Mouse (Mus musculus): Measurements from ENCODE around the gene Tmem114. TPM values are rescaled to one million over a fixed set of nuclear protein-coding genes. Genes with fewer than 3 reads are reported as not detected.
A peak's percentile ranks its signal among the peaks of the same experiment; 100 is the strongest.

Tmem114 gene
- polyA plus RNA-seq, 1 experiment from 2014 or later: not detected

- Histone ChIP-seq H3K27ac (ENCODE audit: low read depth) (no peak overlapping the region), H3K4me1 (ENCODE audit: insufficient read depth) (no peaks in the 10 kb centered on the region), H3K9me3 (ENCODE audit: low read depth, low read length) (no peaks in the 10 kb centered on the region), H3K36me3 (ENCODE audit: insufficient read depth) (no peaks in the 10 kb centered on the region), H3K27me3 (ENCODE audit: insufficient read depth, low read length) (no peaks in the 10 kb centered on the region), H3K4me3 (ENCODE audit: low read depth, low read length) (no peak overlapping the region), H3K9ac (no peak overlapping the region), H3K4me2 (no peak overlapping the region)
- ATAC-seq (ENCODE audit: insufficient read depth) (peak; percentile 69; the same call in 1 of the 2 replicates), DNase-seq (peak; percentile 89)
- peak; percentile 81 for TF ChIP-seq CTCF (IDR thresholded peaks at IDR 0.05; ENCODE audit: low read depth)
- 11% methylated on average over 7 of the region's 7 CpGs for WGBS
Measured at GRCm38 (mm10) chr16:8412213-8412612, 12.7 kb downstream of the Tmem114 start.

- Histone ChIP-seq H3K9ac (no peak overlapping the region), H3K9me3 (ENCODE audit: low read depth, low read length) (no peaks in the 10 kb centered on the region), H3K27me3 (ENCODE audit: insufficient read depth, low read length) (no peaks in the 10 kb centered on the region), H3K4me3 (ENCODE audit: low read depth, low read length) (no peak overlapping the region), H3K36me3 (ENCODE audit: insufficient read depth) (no peaks in the 10 kb centered on the region), H3K27ac (ENCODE audit: low read depth) (no peak overlapping the region), H3K4me1 (ENCODE audit: insufficient read depth) (no peaks in the 10 kb centered on the region), H3K4me2 (no peak overlapping the region)
- peak; percentile 47 for DNase-seq
- peak; percentile 42; the same call in 1 of the 2 replicates for TF ChIP-seq CTCF (IDR thresholded peaks at IDR 0.05; ENCODE audit: low read depth)
- ATAC-seq (ENCODE audit: insufficient read depth): no peak
- 22% methylated on average over 10 of the region's 10 CpGs for WGBS
Measured at GRCm38 (mm10) chr16:8409197-8409596, 15.7 kb downstream of the Tmem114 start.

GRCm38 (mm10) chr16:8406708-8407107, 18.2 kb downstream of the Tmem114 start:
- H3K9me3 ChIP-seq (ENCODE audit: low read depth, low read length): no peaks in the 10 kb centered on the region
- H3K27me3 ChIP-seq (ENCODE audit: insufficient read depth, low read length): no peaks in the 10 kb centered on the region
- no peaks in the 10 kb centered on the region for H3K36me3 ChIP-seq (ENCODE audit: insufficient read depth)
- DNase-seq (peak; percentile 90), ATAC-seq (ENCODE audit: insufficient read depth) (peak; percentile 63; the same call in 1 of the 2 replicates)
- peak; percentile 79 for TF ChIP-seq CTCF (IDR thresholded peaks at IDR 0.05; ENCODE audit: low read depth)
- no peak overlapping the region for H3K4me2 ChIP-seq
- H3K4me3 ChIP-seq (ENCODE audit: low read depth, low read length): no peak overlapping the region
- H3K4me1 ChIP-seq (ENCODE audit: insufficient read depth): no peaks in the 10 kb centered on the region
- no peak overlapping the region for H3K27ac ChIP-seq (ENCODE audit: low read depth)
- H3K9ac ChIP-seq: no peak overlapping the region
- WGBS: under 1% methylated on average over 6 of the region's 6 CpGs

GRCm38 (mm10) chr16:8402663-8403062, 22.3 kb downstream of the Tmem114 start:
- Histone ChIP-seq H3K4me2 (no peak overlapping the region), H3K9ac (no peak overlapping the region), H3K4me3 (ENCODE audit: low read depth, low read length) (no peak overlapping the region), H3K9me3 (ENCODE audit: low read depth, low read length) (no peaks in the 10 kb centered on the region), H3K36me3 (ENCODE audit: insufficient read depth) (no peaks in the 10 kb centered on the region), H3K27ac (ENCODE audit: low read depth) (no peak overlapping the region), H3K27me3 (ENCODE audit: insufficient read depth, low read length) (no peaks in the 10 kb centered on the region), H3K4me1 (ENCODE audit: insufficient read depth) (no peaks in the 10 kb centered on the region)
- DNase-seq (no peak), ATAC-seq (ENCODE audit: insufficient read depth) (no peak)
- peak; percentile 17; the same call in 1 of the 2 replicates for TF ChIP-seq CTCF (IDR thresholded peaks at IDR 0.05; ENCODE audit: low read depth)
- 68% methylated on average over 2 of the region's 2 CpGs for WGBS

GRCm38 (mm10) chr16:8401171-8401955, 23.6 kb downstream of the Tmem114 start:
- no peak for ATAC-seq (ENCODE audit: insufficient read depth)
- Histone ChIP-seq H3K36me3 (ENCODE audit: insufficient read depth) (no peaks in the 10 kb centered on the region), H3K9me3 (ENCODE audit: low read depth, low read length) (no peaks in the 10 kb centered on the region), H3K27me3 (ENCODE audit: insufficient read depth, low read length) (no peaks in the 10 kb centered on the region), H3K4me2 (no peak overlapping the region), H3K4me1 (ENCODE audit: insufficient read depth) (no peaks in the 10 kb centered on the region), H3K9ac (no peak overlapping the region), H3K4me3 (ENCODE audit: low read depth, low read length) (no peak overlapping the region), H3K27ac (ENCODE audit: low read depth) (no peak overlapping the region)
- DNase-seq: no peak
- TF ChIP-seq CTCF (IDR thresholded peaks at IDR 0.05; ENCODE audit: low read depth): no peak
- WGBS: 33% methylated on average over 9 of the region's 9 CpGs

GRCm38 (mm10) chr16:8399868-8400267, 25.1 kb downstream of the Tmem114 start:
- no peaks in the 10 kb centered on the region for H3K9me3 ChIP-seq (ENCODE audit: low read depth, low read length)
- TF ChIP-seq CTCF (IDR thresholded peaks at IDR 0.05; ENCODE audit: low read depth): no peak
- no peak overlapping the region for H3K4me3 ChIP-seq (ENCODE audit: low read depth, low read length)
- no peaks in the 10 kb centered on the region for H3K4me1 ChIP-seq (ENCODE audit: insufficient read depth)
- no peaks in the 10 kb centered on the region for H3K27me3 ChIP-seq (ENCODE audit: insufficient read depth, low read length)
- WGBS: 60% methylated on average over 6 of the region's 6 CpGs
- no peak overlapping the region for H3K27ac ChIP-seq (ENCODE audit: low read depth)
- no peak overlapping the region for H3K9ac ChIP-seq
- no peaks in the 10 kb centered on the region for H3K36me3 ChIP-seq (ENCODE audit: insufficient read depth)
- no peak overlapping the region for H3K4me2 ChIP-seq
- no peak for DNase-seq
- ATAC-seq (ENCODE audit: insufficient read depth): no peak

GRCm38 (mm10) chr16:8394946-8395345, 30.0 kb downstream of the Tmem114 start:
- no peak for DNase-seq
- H3K36me3 ChIP-seq (ENCODE audit: insufficient read depth): no peaks in the 10 kb centered on the region
- ATAC-seq (ENCODE audit: insufficient read depth): no peak
- no peak overlapping the region for H3K4me3 ChIP-seq (ENCODE audit: low read depth, low read length)
- no peak overlapping the region for H3K4me2 ChIP-seq
- H3K9ac ChIP-seq: no peak overlapping the region
- TF ChIP-seq CTCF (IDR thresholded peaks at IDR 0.05; ENCODE audit: low read depth): no peak
- H3K27me3 ChIP-seq (ENCODE audit: insufficient read depth, low read length): no peaks in the 10 kb centered on the region
- no peak overlapping the region for H3K27ac ChIP-seq (ENCODE audit: low read depth)
- H3K4me1 ChIP-seq (ENCODE audit: insufficient read depth): no peaks in the 10 kb centered on the region
- H3K9me3 ChIP-seq (ENCODE audit: low read depth, low read length): no peaks in the 10 kb centered on the region
